In the genomic region with DNA sequence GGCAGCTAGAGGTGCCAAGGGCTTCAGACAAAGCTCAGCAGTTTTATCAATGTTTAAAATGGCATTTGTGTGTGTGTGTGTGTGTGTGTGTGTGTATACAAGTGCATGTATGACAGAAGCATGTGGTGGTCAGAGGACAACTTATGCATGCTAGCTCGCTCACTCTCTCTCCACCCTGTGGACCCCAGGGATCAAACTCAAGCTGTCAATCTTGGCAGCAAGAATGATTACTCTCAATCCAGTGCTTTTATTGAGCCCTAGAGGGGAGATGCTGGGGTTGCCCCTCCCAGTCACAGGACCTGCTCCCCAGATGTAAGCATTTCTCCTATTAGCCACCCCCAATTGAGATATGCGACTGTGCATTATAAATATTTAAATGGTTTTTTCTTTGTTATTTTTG, we compare ENCODE assay signal across 17 mouse cellular contexts. TPM values are rescaled to one million over a fixed set of nuclear protein-coding genes. Genes with fewer than 3 reads are reported as not detected.
"Had no signal": no experiment of that assay in that cellular context is flagged by ENCODE, and none has a peak within 500 bp of the region (broad histone marks: within the 10 kb centered on the region; RNA-seq: fewer than 3 reads in every experiment).

No protein-coding gene starts in this region.

- ATAC-seq: liver, postnatal 0 days; midbrain, embryonic 16.5 days had no signal

- H3K27ac ChIP-seq: kidney, embryonic 15.5 days; left cerebral cortex, adult 2 months; limb, embryonic 15.5 days; liver, embryonic 13.5 days; lung, embryonic 15.5 days; macrophage; stomach, embryonic 15.5 days had no signal

- H3K9ac ChIP-seq: kidney, embryonic 15.5 days; limb, embryonic 15.5 days; liver, embryonic 13.5 days; liver, postnatal 0 days; lung, embryonic 15.5 days; stomach, embryonic 15.5 days had no signal

- DNase-seq: kidney, adult 2 months; kidney, postnatal 14 days; liver, embryonic 13.5 days; liver, postnatal 0 days; lung, postnatal 14 days; right cerebral cortex, postnatal 14 days; thymus, adult 2 months; thymus, postnatal 36 days had no signal

- H3K4me3 ChIP-seq: kidney, embryonic 15.5 days; left cerebral cortex, adult 2 months; limb, embryonic 15.5 days; liver, embryonic 13.5 days; lung, embryonic 15.5 days; megakaryocyte, embryonic 14.5 days; stomach, embryonic 15.5 days had no signal

- H3K9me3 ChIP-seq: limb, embryonic 15.5 days; liver, embryonic 13.5 days; lung, embryonic 15.5 days; stomach, embryonic 15.5 days had no signal

- H3K27me3 ChIP-seq: kidney, embryonic 15.5 days; liver, embryonic 13.5 days; lung, embryonic 15.5 days; megakaryocyte, embryonic 14.5 days; stomach, embryonic 15.5 days had no signal

- H3K4me1 ChIP-seq: kidney, embryonic 15.5 days; liver, embryonic 13.5 days; lung, embryonic 15.5 days; megakaryocyte, embryonic 14.5 days; stomach, embryonic 15.5 days had no signal

- H3K4me2 ChIP-seq: kidney, embryonic 15.5 days; limb, embryonic 15.5 days; liver, embryonic 13.5 days; lung, embryonic 15.5 days; midbrain, embryonic 11.5 days; stomach, embryonic 15.5 days had no signal

- H3K36me3 ChIP-seq: kidney, embryonic 15.5 days; limb, embryonic 15.5 days; liver, embryonic 13.5 days; lung, embryonic 15.5 days; stomach, embryonic 15.5 days had no signal

RNA-seq across cellular contexts. Expression of a gene that starts 11.9 kb away (rescaled TPM):
- polyA plus RNA-seq: macrophage had no signal
